Mouse (Mus musculus) forebrain, embryonic 14.5 days (tissue): ENCODE results near the gene Wwc1. TPM values are rescaled to one million over a fixed set of nuclear protein-coding genes. Genes with fewer than 3 reads are reported as not detected.
A peak's percentile ranks its signal among the peaks of the same experiment; 100 is the strongest.

ENCODE experiments used
- ATAC-seq: fragments of 200-750 bp; cut with Nextera tagmentation; 2 replicates; pipeline ENCODE4 v1.8.0; 2017; ENCODE audit warnings: mild to moderate bottlenecking, moderate library complexity
- DNase-seq: peaks from one replicate; pipeline ENCODE4 v3.0.0-alpha.2; 2015; ENCODE audit warnings: low spot score
- H3K27ac ChIP-seq: fragments of 300-500 bp; sonication (generic); 2 replicates; pipeline ENCODE4 v1.5.1; 2014; ENCODE audit warnings: low read depth, mild to moderate bottlenecking, control low read depth, low read length, moderate library complexity
- H3K27me3 ChIP-seq: fragments of 300-500 bp; sonication (generic); replicated peaks from 2 replicates; pipeline ENCODE4 v1.6.1; 2014; ENCODE audit warnings: low read length, control low read depth, mixed read lengths; ENCODE audit not compliant: control insufficient read depth, insufficient read depth
- H3K36me3 ChIP-seq: fragments of 300-500 bp; sonication (generic); 2 replicates; pipeline ENCODE4 v1.6.1; 2014; ENCODE audit warnings: low read length, control low read depth; ENCODE audit not compliant: control insufficient read depth, insufficient read depth
- H3K4me1 ChIP-seq: fragments of 300-500 bp; sonication (generic); 2 replicates; pipeline ENCODE4 v1.6.1; 2014; ENCODE audit warnings: antibody characterized with exemption, low read length, control low read depth; ENCODE audit not compliant: control insufficient read depth, insufficient read depth
- H3K4me2 ChIP-seq: fragments of 300-500 bp; sonication (generic); 2 replicates; pipeline ENCODE4 v1.6.1; 2014; ENCODE audit warnings: mild to moderate bottlenecking, control low read depth, low read length
- H3K4me3 ChIP-seq: fragments of 300-500 bp; sonication (generic); 2 replicates; pipeline ENCODE4 v1.5.1; 2014; ENCODE audit warnings: low read depth, low read length, control low read depth
- H3K9ac ChIP-seq: fragments of 300-500 bp; sonication (generic); 2 replicates; pipeline ENCODE4 v1.6.1; 2014; ENCODE audit warnings: mild to moderate bottlenecking, low read length, control low read depth, moderate library complexity
- H3K9me3 ChIP-seq: fragments of 300-500 bp; sonication (generic); replicated peaks from 2 replicates; pipeline ENCODE4 v1.6.1; 2016; ENCODE audit warnings: low read length, control low read depth, mixed read lengths; ENCODE audit not compliant: control insufficient read depth
- WGBS: fragments of 180-500 bp; shearing (Covaris S2); extraction: QIAGEN DNeasy Blood & Tissue Kit; methylation state at CpG from one replicate; pipeline ENCODE4 v1.1.7; 2014; 5-methylcytosine and 5-hydroxymethylcytosine counted together
- polyA plus RNA-seq: library from polyadenylated mRNA; unstranded; fragments of >200 nt; fragmentation: Nextera tagmentation; extraction: Ambion mirVana; gene quantifications from 2 replicates; pipeline ENCODE4 v1.2.1, GENCODE M21; 2014

The Wwc1 gene
- polyA plus RNA-seq, 1 experiment from 2014 or later: 10.4 TPM

DNA sequence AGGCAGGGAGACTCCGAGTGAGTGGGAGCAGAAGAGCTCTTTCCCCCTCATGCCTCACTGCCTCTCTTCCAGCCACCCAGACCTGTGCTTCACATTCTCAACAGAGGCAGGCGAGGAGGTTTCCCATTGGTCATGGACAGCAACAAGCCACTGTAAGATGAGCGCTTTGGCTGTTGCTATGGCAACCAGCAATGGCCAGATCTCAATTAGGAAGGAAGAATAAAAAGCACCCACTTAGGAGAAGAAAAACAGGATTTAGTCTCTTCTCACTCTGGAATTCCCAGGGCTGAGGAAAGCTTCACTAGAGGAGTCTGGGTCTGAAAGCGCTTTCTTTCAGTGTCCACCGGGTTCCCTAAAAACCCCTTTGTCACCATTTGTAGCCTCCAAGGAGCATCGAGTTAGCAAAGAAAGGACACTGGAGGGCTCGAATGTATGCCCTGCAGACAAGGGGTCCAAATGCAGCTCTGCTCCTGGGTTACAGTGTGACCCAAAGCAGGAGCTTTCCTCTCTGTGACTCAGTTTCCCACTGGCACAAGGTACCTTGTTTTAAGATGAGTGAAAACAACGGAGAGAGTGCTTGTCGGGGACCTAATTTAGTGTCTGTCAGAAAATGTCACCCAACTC lies 115.2 kb downstream of the Wwc1 start:
- DNase-seq (peak; percentile 96), ATAC-seq (peak; percentile 94)
- Histone ChIP-seq H3K9ac (peak overlapping the region; percentile 52), H3K27ac (peak overlapping the region; percentile 96), H3K36me3 (peaks cover 32% of the 10 kb centered on the region), H3K4me3 (no peak overlapping the region), H3K4me1 (peaks cover 27% of the 10 kb centered on the region), H3K4me2 (peak overlapping the region; percentile 24), H3K27me3 (no peaks in the 10 kb centered on the region), H3K9me3 (no peaks in the 10 kb centered on the region)
- WGBS: 2% methylated on average over 9 of the region's 9 CpGs

DNA sequence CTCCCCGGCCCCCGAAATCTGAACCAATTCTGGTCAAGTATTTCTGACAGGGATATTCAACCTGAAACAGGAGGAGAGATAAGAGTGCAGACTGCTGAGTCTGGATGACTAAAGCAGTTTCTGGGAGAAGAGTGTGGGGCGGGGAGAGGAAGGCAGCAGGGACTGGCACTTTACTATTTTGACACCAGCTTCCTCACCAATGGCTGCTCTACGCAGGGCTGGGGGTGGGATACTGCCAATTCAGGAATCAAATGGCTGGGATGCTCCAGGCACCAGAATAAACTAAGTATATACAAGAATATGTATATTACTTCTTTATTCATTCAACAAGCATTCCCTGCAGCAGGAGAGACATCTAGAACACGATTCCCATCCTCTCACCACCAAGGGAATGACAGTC lies 116.7 kb downstream of the Wwc1 start:
- Histone ChIP-seq H3K9me3 (no peaks in the 10 kb centered on the region), H3K36me3 (peaks cover 27% of the 10 kb centered on the region), H3K27me3 (no peaks in the 10 kb centered on the region), H3K4me1 (peaks cover 27% of the 10 kb centered on the region), H3K9ac (no peak overlapping the region), H3K4me3 (no peak overlapping the region), H3K4me2 (no peak overlapping the region), H3K27ac (no peak overlapping the region; the same call in 1 of the 2 replicates)
- DNase-seq: no peak
- no peak for ATAC-seq
- WGBS: 76% methylated on average over 5 of the region's 5 CpGs

DNA sequence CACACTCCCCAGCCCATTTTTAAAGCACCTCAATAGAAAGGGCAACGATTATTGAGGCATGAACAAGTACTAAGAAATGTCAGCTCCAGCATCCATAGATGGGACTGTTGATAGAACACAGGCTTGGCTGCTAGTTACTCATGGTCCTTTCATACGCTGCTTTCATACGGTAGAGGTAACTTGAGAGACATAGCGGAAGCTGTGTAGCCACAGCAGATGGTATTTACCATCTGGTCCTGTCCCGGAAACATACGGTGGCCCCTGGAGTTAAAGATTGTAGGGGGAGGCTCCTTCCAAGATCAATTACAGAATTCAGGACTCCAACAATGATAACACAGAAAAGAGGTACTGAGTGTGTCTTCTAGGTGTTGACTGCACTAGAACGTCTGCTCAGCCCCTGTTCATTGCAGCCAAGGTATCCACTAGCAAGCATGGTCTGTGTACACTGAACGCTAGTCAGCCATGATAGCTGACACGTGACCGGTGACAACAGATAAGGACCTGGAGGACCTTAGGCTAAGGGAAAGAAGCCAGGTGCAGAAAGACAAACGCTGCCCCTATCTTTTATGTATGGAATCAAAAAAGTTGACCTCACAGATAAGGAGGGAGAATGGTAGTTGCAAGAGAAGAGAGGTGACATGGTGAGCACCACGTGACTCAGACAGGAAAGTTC lies 122.8 kb downstream of the Wwc1 start:
- H3K9me3 ChIP-seq: no peaks in the 10 kb centered on the region
- H3K9ac ChIP-seq: no peak overlapping the region; the same call in 1 of the 2 replicates
- peak; percentile 56 for ATAC-seq

DNA sequence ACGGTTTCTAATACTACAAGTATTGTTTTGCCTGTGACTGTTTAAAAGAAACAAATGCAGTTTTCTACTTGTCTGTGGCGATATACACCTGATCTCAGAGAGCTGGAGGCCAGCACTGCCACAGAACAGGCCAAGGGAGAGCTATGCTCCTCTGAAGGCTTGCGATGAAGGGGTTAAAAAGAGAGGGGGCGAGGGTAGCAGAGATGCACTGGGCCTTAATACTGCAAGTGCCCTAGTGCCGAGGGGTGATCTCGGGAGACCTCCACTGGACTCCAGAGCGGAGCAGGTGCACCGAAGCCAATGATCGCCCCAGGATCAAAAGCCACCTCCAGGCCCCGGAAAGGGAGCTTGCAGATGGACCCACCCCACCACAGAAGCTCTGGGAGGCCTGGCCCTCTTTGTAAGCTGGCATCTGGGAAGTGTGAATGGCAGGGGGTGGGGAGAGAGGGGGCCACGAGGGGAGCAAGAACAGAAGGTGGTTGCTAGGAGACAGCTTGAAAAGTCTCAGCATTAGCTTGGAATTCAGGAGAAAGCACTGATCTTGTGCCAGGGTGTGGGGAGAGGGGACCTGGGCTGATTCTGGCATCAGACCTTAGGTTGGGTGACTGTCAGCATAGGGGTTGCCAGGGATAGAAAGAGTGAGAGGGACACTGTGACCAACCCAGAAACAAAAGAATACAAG lies 123.8 kb downstream of the Wwc1 start:
- 5% methylated on average over 11 of the region's 11 CpGs for WGBS
- Histone ChIP-seq H3K4me2 (peak overlapping the region; percentile 25; the same call in 1 of the 2 replicates), H3K9ac (peak overlapping the region; percentile 45; the same call in 1 of the 2 replicates), H3K27me3 (no peaks in the 10 kb centered on the region), H3K4me3 (no peak overlapping the region), H3K27ac (peak overlapping the region; percentile 97), H3K9me3 (no peaks in the 10 kb centered on the region), H3K36me3 (peaks cover 26% of the 10 kb centered on the region), H3K4me1 (peaks cover 30% of the 10 kb centered on the region)
- peak; percentile 94 for ATAC-seq
- DNase-seq: peak; percentile 96

More for the DNA sequence above, 122.8 kb downstream of the Wwc1 start:
- Histone ChIP-seq H3K36me3 (peaks cover 18% of the 10 kb centered on the region; the same call in 1 of the 2 replicates), H3K27me3 (no peaks in the 10 kb centered on the region), H3K4me2 (no peak overlapping the region), H3K27ac (peak overlapping the region; percentile 97), H3K4me3 (no peak overlapping the region), H3K4me1 (peaks cover 30% of the 10 kb centered on the region)
- WGBS: 51% methylated on average over 12 of the region's 12 CpGs
- DNase-seq: peak; percentile 80

DNA sequence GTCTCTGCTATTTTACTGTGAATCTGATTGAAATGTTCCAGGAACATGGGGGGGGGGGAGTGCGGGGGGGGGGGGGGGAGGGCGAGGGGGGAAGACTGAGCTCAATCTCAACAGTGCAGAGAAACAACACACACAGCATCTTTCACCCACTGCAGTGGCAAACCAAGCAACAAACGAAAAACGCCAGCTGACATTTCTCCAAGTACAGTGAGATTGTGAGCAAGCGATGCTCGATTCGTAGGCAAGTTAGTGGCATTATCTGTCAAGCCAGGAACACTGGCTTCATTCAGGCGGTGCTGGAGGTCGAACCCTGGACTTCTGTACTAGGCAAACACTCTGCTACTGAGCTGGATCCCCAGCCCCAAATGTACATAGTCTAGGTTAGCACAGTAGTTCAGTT lies 124.8 kb downstream of the Wwc1 start:
- no peaks in the 10 kb centered on the region for H3K9me3 ChIP-seq
- no peak overlapping the region for H3K4me3 ChIP-seq
- peak overlapping the region; percentile 97 for H3K27ac ChIP-seq
- 26% methylated on average over 9 of the region's 9 CpGs for WGBS
- peaks cover 31% of the 10 kb centered on the region for H3K36me3 ChIP-seq
- no peak for ATAC-seq
- H3K27me3 ChIP-seq: no peaks in the 10 kb centered on the region
- H3K4me1 ChIP-seq: peaks cover 30% of the 10 kb centered on the region
- H3K9ac ChIP-seq: peak overlapping the region; percentile 13; the same call in 1 of the 2 replicates
- H3K4me2 ChIP-seq: no peak overlapping the region
- DNase-seq: peak; percentile 62

DNA sequence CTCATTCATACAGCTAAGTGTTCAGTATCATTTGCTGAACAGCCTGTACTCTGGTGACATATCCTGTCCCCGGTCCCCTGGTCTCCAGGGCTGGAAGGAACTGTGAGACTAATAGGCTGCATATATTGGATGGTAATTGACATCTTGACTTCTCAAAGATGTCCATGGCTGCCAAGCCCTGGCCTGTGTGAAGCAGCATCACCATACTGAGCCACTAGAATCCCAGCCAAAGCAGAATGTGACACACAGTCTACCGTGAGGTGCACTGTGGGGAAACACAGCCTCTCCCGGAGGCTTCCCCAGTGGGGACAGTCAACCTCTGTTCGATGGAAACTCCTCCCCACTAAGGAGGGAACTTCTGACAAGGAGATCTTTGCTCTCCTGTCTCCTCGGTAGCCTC lies 125.4 kb downstream of the Wwc1 start:
- Histone ChIP-seq H3K4me1 (peaks cover 30% of the 10 kb centered on the region), H3K27me3 (no peaks in the 10 kb centered on the region), H3K9me3 (no peaks in the 10 kb centered on the region), H3K4me3 (no peak overlapping the region), H3K36me3 (peaks cover 32% of the 10 kb centered on the region), H3K4me2 (no peak overlapping the region), H3K9ac (no peak overlapping the region), H3K27ac (peak overlapping the region; percentile 83)
- ATAC-seq (no peak), DNase-seq (no peak)
- WGBS: 50% methylated on average over 5 of the region's 5 CpGs

DNA sequence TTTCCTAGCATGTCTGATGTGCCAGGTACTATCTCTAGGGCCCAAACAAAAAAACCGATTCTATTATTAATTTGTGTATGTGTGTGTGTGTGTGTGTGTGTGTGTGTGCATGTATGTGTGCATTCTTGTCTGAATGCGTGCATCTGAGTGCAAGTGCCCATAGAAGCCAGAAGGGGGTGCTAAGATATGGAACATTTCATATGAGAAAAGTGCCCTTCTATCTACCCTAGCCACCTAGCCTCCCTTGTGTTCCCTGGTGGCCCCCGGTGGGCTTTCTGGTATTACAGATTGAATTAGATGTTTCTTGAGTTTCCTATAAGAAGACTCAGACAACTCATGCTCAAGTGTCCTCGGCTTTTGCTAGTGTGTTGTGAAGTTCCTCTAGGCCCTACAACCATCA lies 126.7 kb downstream of the Wwc1 start:
- WGBS: 98% methylated on average over 4 of the region's 4 CpGs
- Histone ChIP-seq H3K27me3 (no peaks in the 10 kb centered on the region), H3K4me3 (no peak overlapping the region), H3K27ac (no peak overlapping the region), H3K9ac (no peak overlapping the region), H3K9me3 (no peaks in the 10 kb centered on the region), H3K36me3 (peaks cover 28% of the 10 kb centered on the region), H3K4me2 (no peak overlapping the region), H3K4me1 (peaks cover 30% of the 10 kb centered on the region)
- ATAC-seq (no peak), DNase-seq (no peak)

DNA sequence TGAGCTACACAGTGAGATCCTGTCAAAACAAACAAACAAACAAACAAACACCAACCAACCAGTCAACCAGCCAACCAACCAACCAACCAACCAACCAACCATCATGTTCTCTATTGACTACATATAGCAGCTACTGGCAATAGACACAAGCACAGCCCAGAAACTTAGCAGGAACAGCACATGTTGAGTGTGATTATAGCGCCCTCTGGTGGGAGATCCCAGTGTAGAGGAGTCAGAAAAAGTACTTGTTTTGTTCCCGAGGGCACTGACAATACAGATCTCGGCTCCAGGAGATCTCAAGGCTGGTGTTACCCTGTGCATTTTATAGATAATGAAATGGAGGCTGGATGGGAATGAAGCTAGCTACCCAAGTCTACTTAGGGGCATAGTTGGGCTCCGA lies 127.6 kb downstream of the Wwc1 start:
- 48% methylated on average over 4 of the region's 4 CpGs for WGBS
- Histone ChIP-seq H3K4me1 (peaks cover 28% of the 10 kb centered on the region), H3K27me3 (no peaks in the 10 kb centered on the region), H3K4me3 (no peak overlapping the region), H3K9ac (no peak overlapping the region), H3K27ac (no peak overlapping the region), H3K36me3 (peaks cover 31% of the 10 kb centered on the region), H3K9me3 (no peaks in the 10 kb centered on the region), H3K4me2 (no peak overlapping the region)
- DNase-seq (peak; percentile 66), ATAC-seq (no peak)
